Mouse (Mus musculus): ENCODE results near the gene Gid8. TPM values are rescaled to one million over a fixed set of nuclear protein-coding genes. Genes with fewer than 3 reads are reported as not detected.
"Not testable (repeated sequence)": the region's sequence is repeated elsewhere in the genome, so short reads cannot be mapped to it uniquely, and the experiment has no call there.

The Gid8 gene
- polyA plus RNA-seq, 1 experiment from 2014 or later: 50.2 TPM

GRCm38 (mm10) chr2:180722748-180723147 lies 12.8 kb downstream of the Gid8 start:
- not testable (repeated sequence) for H3K27ac ChIP-seq (replicated peaks); H3K9me3 ChIP-seq (replicated peaks); H3K4me3 ChIP-seq; H3K27me3 ChIP-seq (ENCODE audit: low read depth, poor library complexity, severe bottlenecking); DNase-seq (ENCODE audit: low spot score); H3K4me1 ChIP-seq
- WGBS: 92% methylated on average over 5 of the region's 5 CpGs
- peaks cover 65% of the 10 kb centered on the region for H3K36me3 ChIP-seq

GRCm38 (mm10) chr2:180723865-180724264 lies 13.9 kb downstream of the Gid8 start:
- DNase-seq (ENCODE audit: low spot score): no peak
- WGBS: 76% methylated on average over 2 of the region's 2 CpGs
- no peak overlapping the region for H3K4me3 ChIP-seq
- H3K27ac ChIP-seq (replicated peaks): no peak overlapping the region
- H3K4me1 ChIP-seq: peaks cover 8% of the 10 kb centered on the region
- no peaks in the 10 kb centered on the region for H3K27me3 ChIP-seq (ENCODE audit: low read depth, poor library complexity, severe bottlenecking)
- H3K9me3 ChIP-seq (replicated peaks): no peaks in the 10 kb centered on the region
- H3K36me3 ChIP-seq: peaks cover 54% of the 10 kb centered on the region

- DNase-seq (ENCODE audit: low spot score): no peak
- no peak within 1 kb of the TSS for H3K4me3 ChIP-seq
- no peaks in the 10 kb centered on the region for H3K27me3 ChIP-seq (ENCODE audit: low read depth, poor library complexity, severe bottlenecking)
- WGBS: 5% methylated on average over 18 of the region's 18 CpGs
- H3K36me3 ChIP-seq: peaks cover 44% of the 10 kb centered on the region
- no peak within 1 kb of the TSS for H3K27ac ChIP-seq (replicated peaks)
- H3K9me3 ChIP-seq (replicated peaks): no peaks in the 10 kb centered on the region
- H3K4me1 ChIP-seq: peaks cover 8% of the 10 kb centered on the region
Observed at GRCm38 (mm10) chr2:180724585-180725413, 14.9 kb downstream of the Gid8 start, which contains the start of gene Slc17a9. Gene Slc17a9, plus strand, starts transcription at chr2:180725263.

GRCm38 (mm10) chr2:180725414-180725778 lies 15.5 kb downstream of the Gid8 start:
- Histone ChIP-seq H3K27ac (replicated peaks) (no peak overlapping the region), H3K9me3 (replicated peaks) (no peaks in the 10 kb centered on the region), H3K27me3 (ENCODE audit: low read depth, poor library complexity, severe bottlenecking) (no peaks in the 10 kb centered on the region), H3K4me1 (peaks cover 8% of the 10 kb centered on the region), H3K4me3 (no peak overlapping the region), H3K36me3 (peaks cover 38% of the 10 kb centered on the region)
- no peak for DNase-seq (ENCODE audit: low spot score)
- 10% methylated on average over 6 of the region's 6 CpGs for WGBS

- Histone ChIP-seq H3K9me3 (replicated peaks) (no peaks in the 10 kb centered on the region), H3K4me1 (peaks cover 8% of the 10 kb centered on the region), H3K4me3 (no peak overlapping the region), H3K36me3 (peaks cover 32% of the 10 kb centered on the region), H3K27ac (replicated peaks) (no peak overlapping the region), H3K27me3 (ENCODE audit: low read depth, poor library complexity, severe bottlenecking) (no peaks in the 10 kb centered on the region)
- no peak for DNase-seq (ENCODE audit: low spot score)
- 38% methylated on average over 7 of the region's 8 CpGs for WGBS
Observed at GRCm38 (mm10) chr2:180725856-180726629, 16.1 kb downstream of the Gid8 start.

GRCm38 (mm10) chr2:180726658-180727442 lies 16.9 kb downstream of the Gid8 start:
- peaks cover 24% of the 10 kb centered on the region for H3K36me3 ChIP-seq
- H3K4me3 ChIP-seq: no peak overlapping the region
- no peaks in the 10 kb centered on the region for H3K27me3 ChIP-seq (ENCODE audit: low read depth, poor library complexity, severe bottlenecking)
- no peaks in the 10 kb centered on the region for H3K9me3 ChIP-seq (replicated peaks)
- WGBS: 71% methylated on average over 6 of the region's 6 CpGs
- H3K27ac ChIP-seq (replicated peaks): no peak overlapping the region
- H3K4me1 ChIP-seq: peaks cover 8% of the 10 kb centered on the region
- DNase-seq (ENCODE audit: low spot score): no peak

- Histone ChIP-seq H3K4me3 (no peak overlapping the region), H3K27me3 (ENCODE audit: low read depth, poor library complexity, severe bottlenecking) (no peaks in the 10 kb centered on the region), H3K27ac (replicated peaks) (no peak overlapping the region), H3K9me3 (replicated peaks) (no peaks in the 10 kb centered on the region), H3K4me1 (peaks cover 8% of the 10 kb centered on the region), H3K36me3 (peaks cover 16% of the 10 kb centered on the region)
- 56% methylated on average over 4 of the region's 4 CpGs for WGBS
- no peak for DNase-seq (ENCODE audit: low spot score)
Observed at GRCm38 (mm10) chr2:180727613-180728021, 17.7 kb downstream of the Gid8 start.

- no peak overlapping the region for H3K4me3 ChIP-seq
- H3K27me3 ChIP-seq (ENCODE audit: low read depth, poor library complexity, severe bottlenecking): no peaks in the 10 kb centered on the region
- no peak for DNase-seq (ENCODE audit: low spot score)
- H3K9me3 ChIP-seq (replicated peaks): no peaks in the 10 kb centered on the region
- no peak overlapping the region for H3K27ac ChIP-seq (replicated peaks)
- no peaks in the 10 kb centered on the region for H3K36me3 ChIP-seq
- no peaks in the 10 kb centered on the region for H3K4me1 ChIP-seq
- WGBS: 75% methylated on average over 3 of the region's 3 CpGs
Observed at GRCm38 (mm10) chr2:180731036-180731435, 21.1 kb downstream of the Gid8 start.

GRCm38 (mm10) chr2:180731984-180732383 lies 22.1 kb downstream of the Gid8 start:
- Histone ChIP-seq H3K27ac (replicated peaks) (no peak overlapping the region), H3K36me3 (no peaks in the 10 kb centered on the region), H3K4me3 (no peak overlapping the region), H3K9me3 (replicated peaks) (no peaks in the 10 kb centered on the region), H3K27me3 (ENCODE audit: low read depth, poor library complexity, severe bottlenecking) (no peaks in the 10 kb centered on the region), H3K4me1 (no peaks in the 10 kb centered on the region)
- WGBS: 80% methylated on average over 6 of the region's 6 CpGs
- DNase-seq (ENCODE audit: low spot score): no peak

GRCm38 (mm10) chr2:180735232-180735631 lies 25.3 kb downstream of the Gid8 start:
- DNase-seq (ENCODE audit: low spot score): no peak
- 86% methylated on average over 7 of the region's 7 CpGs for WGBS

GRCm38 (mm10) chr2:180737984-180738383 lies 28.1 kb downstream of the Gid8 start:
- no peaks in the 10 kb centered on the region for H3K9me3 ChIP-seq (replicated peaks)
- no peak for DNase-seq (ENCODE audit: low spot score)
- no peak overlapping the region for H3K4me3 ChIP-seq
- H3K27me3 ChIP-seq (ENCODE audit: low read depth, poor library complexity, severe bottlenecking): no peaks in the 10 kb centered on the region
- H3K27ac ChIP-seq (replicated peaks): no peak overlapping the region
- H3K36me3 ChIP-seq: no peaks in the 10 kb centered on the region
- 84% methylated on average over 2 of the region's 2 CpGs for WGBS
- peaks cover 6% of the 10 kb centered on the region; the same call in 1 of the 2 replicates for H3K4me1 ChIP-seq

More at GRCm38 (mm10) chr2:180735232-180735631, 25.3 kb downstream of the Gid8 start:
- H3K36me3 ChIP-seq: no peaks in the 10 kb centered on the region
- no peaks in the 10 kb centered on the region for H3K27me3 ChIP-seq (ENCODE audit: low read depth, poor library complexity, severe bottlenecking)
- no peak overlapping the region for H3K27ac ChIP-seq (replicated peaks)
- H3K4me1 ChIP-seq: peaks cover 2% of the 10 kb centered on the region; the same call in 1 of the 2 replicates
- no peaks in the 10 kb centered on the region for H3K9me3 ChIP-seq (replicated peaks)
- H3K4me3 ChIP-seq: no peak overlapping the region

GRCm38 (mm10) chr2:180740349-180740748 lies 30.4 kb downstream of the Gid8 start:
- no peaks in the 10 kb centered on the region for H3K36me3 ChIP-seq
- WGBS: 24% methylated on average over 3 of the region's 3 CpGs
- no peaks in the 10 kb centered on the region for H3K9me3 ChIP-seq (replicated peaks)
- H3K27ac ChIP-seq (replicated peaks): no peak overlapping the region
- no peak overlapping the region for H3K4me3 ChIP-seq
- DNase-seq (ENCODE audit: low spot score): no peak
- H3K4me1 ChIP-seq: peaks cover 6% of the 10 kb centered on the region; the same call in 1 of the 2 replicates
- no peaks in the 10 kb centered on the region for H3K27me3 ChIP-seq (ENCODE audit: low read depth, poor library complexity, severe bottlenecking)

Data from midbrain, embryonic 10.5 days (tissue).